Mouse (Mus musculus) MEL-GATA-1-ER (cell line): Measurements from ENCODE around the gene Pnkd.
A peak's percentile ranks its signal among the peaks of the same experiment; 100 is the strongest.
"Not testable (repeated sequence)": the region's sequence is repeated elsewhere in the genome, so short reads cannot be mapped to it uniquely, and the experiment has no call there.

Source experiments
- DNase-seq: peaks from one replicate; pipeline ENCODE4 v3.0.0-alpha.2; 2012; ENCODE audit warnings: low read depth; ENCODE audit errors: extremely low read depth

Gene Pnkd

DNA sequence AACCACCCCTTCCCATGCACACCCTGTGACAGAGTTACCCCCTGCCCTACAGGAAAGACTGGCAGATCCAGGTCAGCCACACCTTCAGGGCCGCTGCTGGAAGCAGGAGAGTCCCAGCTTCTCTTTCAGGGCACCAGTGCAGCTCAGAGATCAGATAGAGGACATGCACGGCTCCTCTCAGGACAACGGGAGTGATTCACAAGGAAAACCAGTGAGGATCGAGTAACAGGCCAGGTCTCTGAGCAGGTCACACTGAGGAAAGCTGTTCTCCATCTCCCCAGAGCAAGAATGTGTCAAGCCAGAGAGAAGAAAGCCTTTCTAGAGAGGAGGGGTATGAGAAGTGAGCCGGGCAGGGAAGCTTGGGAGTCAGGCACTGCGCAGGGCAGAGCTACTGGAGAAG, 11.7 kb downstream of the Pnkd start:
- DNase-seq, result no peak

DNA sequence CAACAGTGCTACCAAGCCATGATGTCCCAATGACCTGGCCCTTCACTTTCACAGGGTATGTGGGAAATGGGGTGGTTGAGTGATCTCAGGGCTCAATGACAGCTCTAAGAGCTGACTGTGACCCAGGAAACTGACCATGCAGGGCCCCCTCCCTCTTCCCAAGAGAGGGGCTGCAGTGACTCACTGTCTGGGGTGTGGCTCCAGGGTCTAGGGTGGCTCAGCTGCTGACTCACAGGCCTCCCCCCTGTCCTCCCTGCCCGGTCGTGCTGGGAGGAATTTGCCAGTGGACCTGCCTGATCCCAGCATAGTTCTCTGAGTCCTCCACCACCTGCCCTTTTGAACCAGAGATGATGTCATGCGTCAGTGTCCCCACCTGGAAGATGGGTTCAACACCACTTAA, 12.5 kb downstream of the Pnkd start:
- DNase-seq, result no peak

GRCm38 (mm10) chr1:74298157-74298750, 13.5 kb downstream of the Pnkd start:
- no peak for DNase-seq

- DNase-seq, result no peak
These were observed 14.3 kb downstream of the Pnkd start for GRCm38 (mm10) chr1:74298996-74299395.

- no peak for DNase-seq
These were observed 15.8 kb downstream of the Pnkd start for GRCm38 (mm10) chr1:74300347-74301110.

GRCm38 (mm10) chr1:74302229-74302628, 17.5 kb downstream of the Pnkd start:
- DNase-seq, result no peak

- no peak for DNase-seq
These were observed 18.1 kb downstream of the Pnkd start for GRCm38 (mm10) chr1:74302835-74303234.

- no peak for DNase-seq
These were observed 19.0 kb downstream of the Pnkd start for GRCm38 (mm10) chr1:74303509-74304338.

DNA sequence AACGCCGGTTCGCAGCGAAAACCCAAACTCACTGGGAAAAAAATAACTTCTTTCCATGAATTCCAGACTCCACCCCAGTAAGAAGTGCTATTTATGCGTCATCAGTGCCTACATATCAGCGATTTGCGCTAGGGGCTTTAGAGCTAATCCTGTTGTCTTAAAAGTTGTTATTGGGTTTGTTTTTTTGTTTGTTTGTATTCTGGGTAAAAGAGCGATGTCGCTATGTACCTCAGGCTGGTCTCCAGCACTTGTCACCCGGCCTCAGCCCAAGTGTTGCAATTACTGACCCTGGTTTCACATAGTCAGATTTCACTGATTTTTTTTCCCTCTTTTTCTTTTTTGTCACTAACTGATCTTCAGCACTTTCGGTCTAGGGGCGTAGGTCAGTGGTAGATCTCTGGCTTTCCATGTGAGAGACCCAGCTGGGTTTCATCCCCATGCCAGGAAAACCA, 19.6 kb downstream of the Pnkd start:
- DNase-seq, result no peak

GRCm38 (mm10) chr1:74304946-74305345, 20.2 kb downstream of the Pnkd start:
- DNase-seq, result no peak

DNA sequence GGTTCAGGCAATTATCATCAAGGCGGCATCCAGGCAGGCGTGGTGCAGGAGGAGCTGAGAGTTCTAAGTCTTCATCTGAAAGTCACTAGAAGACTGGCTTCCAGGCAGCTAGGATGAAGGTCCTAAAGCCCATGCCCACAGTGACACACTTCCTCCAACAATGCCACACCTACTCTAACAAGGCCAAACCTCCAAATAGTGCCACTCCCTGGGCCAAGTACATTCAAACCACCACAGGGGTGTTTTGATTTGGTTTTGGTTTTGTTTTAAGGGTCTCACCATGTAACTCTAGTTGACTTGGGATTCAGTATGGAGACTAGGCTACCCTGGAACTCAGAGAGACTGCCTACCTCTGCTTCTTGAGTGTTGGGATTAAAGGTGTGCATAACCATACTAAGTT, 20.8 kb downstream of the Pnkd start, which contains the start of gene Tmbim1:
Gene Tmbim1 (minus strand): TSS at position 101 of the 400 bp plus-strand sequence.
- DNase-seq, result no peak

- DNase-seq, result no peak
These were observed 22.4 kb downstream of the Pnkd start for GRCm38 (mm10) chr1:74307146-74307545.

DNA sequence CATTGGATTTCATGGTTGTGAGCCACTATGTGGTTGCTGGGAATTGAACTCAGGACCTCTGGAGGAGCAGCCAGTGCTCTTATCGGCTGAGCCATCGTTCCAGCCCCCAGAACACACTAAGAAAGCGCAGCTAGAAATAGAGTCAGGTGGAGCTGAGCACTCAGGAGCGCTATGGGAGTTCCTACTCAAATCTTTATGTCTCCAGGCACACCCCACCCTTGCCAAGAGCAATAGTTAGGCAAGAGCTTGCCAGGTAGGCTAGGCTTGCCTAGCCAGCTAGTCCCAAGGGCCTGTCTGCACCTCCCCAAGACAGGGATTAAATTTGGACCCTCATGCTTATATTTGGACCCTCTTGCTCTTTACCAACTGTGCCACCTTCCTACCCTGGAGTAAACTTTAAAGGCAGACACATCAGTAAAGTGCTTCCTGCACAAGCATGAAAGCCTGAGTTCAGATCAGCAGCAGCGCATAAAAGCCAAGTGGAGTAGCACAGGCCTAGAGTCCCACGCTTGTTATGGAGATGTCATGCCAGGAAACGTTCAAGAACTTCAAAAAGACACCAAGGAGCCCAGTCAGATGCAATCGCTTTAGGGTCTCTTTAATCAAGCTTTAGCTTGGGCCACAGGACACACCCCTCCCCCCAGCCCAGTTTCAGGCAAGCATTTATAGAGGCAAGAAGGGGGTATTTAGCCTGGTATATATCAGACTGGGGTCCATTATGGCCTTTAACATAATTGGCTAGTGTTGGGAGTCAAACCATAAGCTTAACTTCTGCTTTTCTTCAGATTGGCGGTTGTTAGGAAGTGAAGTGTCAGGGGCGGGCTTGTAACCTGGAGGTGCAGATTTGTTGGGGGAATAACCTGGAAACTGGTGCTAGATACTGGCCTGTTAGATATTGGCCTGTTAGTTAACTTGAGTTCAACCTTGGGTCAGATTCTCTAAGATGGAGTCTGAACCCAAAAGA, 23.6 kb downstream of the Pnkd start:
- no peak for DNase-seq

- no peak for DNase-seq
These were observed 25.0 kb downstream of the Pnkd start for GRCm38 (mm10) chr1:74309767-74310166.

DNA sequence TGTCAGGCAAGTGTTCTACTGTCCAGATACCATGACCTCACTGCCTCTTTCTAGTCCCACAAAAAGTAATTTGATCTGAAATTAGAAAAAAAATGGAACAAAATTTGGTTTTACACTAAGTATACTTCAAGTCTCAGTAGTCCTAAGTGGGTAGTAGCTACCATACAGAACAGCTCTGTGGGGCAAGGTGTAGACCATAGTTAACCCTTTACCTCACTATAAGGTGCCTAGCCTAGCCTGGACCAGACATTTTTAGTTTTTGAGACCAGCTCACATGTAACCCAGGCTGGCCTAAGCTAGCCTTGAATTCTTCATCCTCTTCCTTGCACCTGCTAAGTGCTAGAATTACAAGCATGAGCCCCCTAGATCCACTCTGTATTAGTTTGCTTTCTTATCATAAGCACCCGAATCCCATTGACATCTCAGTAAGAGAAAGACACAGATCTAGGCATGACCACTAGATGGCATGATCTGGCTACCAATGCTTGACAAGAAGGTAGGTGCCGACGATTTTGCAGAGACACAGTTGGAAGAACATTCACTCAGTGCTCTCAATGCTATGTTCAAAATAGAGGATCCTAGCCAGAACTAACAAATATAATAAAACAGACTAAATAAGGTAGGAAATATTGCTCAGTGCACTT, 28.4 kb downstream of the Pnkd start:
- peak; percentile 76 for DNase-seq

- DNase-seq, result no peak
These were observed 30.1 kb downstream of the Pnkd start for GRCm38 (mm10) chr1:74314796-74315195.

DNA sequence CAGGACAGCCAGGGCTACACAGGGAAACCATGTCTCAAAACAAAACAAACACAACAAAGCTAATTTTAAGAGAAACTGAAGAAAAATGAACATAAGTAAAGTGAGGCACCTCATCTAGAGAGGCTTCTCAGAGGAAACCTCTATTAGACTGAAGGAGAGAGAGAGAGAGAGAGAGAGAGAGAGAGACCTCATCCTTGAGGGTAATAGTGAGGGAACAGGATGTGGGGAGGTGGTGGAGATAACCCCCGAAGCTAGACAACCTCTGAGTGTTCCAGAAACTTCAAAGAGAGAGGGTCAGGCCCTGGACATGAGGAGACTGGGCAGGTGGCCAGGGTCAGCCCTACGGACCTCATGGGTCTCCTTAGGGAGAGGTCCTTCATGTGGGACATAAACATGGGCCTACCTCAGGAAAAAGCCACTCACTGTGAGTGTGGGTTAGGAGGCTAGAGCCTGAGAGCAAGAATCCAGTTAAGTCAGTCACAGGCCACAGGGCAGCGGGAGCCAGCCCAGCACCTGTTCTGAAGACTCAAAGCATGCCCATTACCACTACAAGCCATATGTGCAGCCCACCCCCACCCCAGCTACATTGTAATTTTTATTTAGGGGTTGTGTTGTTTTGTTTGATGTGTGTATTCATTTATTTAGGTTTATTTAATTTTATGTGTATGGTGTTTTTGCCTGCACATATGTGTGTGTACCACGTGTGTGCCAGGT, 31.5 kb downstream of the Pnkd start:
- no peak for DNase-seq

DNA sequence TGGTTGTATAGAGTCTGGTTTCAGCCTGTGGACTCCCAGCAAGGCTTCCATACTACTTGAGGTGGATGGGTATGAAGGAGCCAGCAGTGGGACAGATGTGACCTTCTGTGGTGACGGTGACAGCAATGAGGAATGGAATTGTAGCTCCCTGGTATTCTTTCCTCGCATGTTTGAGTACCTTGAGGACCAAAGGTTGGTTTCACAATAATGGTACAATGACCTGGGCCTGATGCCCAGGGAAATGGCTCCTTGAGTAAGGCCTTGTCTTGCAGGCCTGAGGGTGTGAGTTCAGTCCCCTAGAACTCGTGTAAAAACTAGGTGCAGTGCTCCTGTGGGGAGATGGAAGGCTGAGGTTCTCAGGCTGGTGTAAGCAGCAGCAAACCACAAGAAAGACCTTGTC, 34.0 kb downstream of the Pnkd start:
- no peak for DNase-seq

- DNase-seq, result no peak
These were observed 36.7 kb downstream of the Pnkd start for GRCm38 (mm10) chr1:74321396-74321795.

- DNase-seq, result not testable (repeated sequence)
These were observed 42.2 kb downstream of the Pnkd start for GRCm38 (mm10) chr1:74326916-74327315.
